Mouse (Mus musculus) hindbrain, embryonic 13.5 days (tissue): Measurements from ENCODE around the gene C1qtnf4. TPM values are rescaled to one million over a fixed set of nuclear protein-coding genes. Genes with fewer than 3 reads are reported as not detected.
A peak's percentile ranks its signal among the peaks of the same experiment; 100 is the strongest.
"Not testable (repeated sequence)": the region's sequence is repeated elsewhere in the genome, so short reads cannot be mapped to it uniquely, and the experiment has no call there.

Source experiments
- ATAC-seq: fragments of 200-750 bp; cut with Nextera tagmentation; 2 replicates; pipeline ENCODE4 v1.8.0; 2017; ENCODE audit warnings: moderate TSS enrichment; ENCODE audit not compliant: low FRiP score
- H3K27ac ChIP-seq: fragments of 300-500 bp; sonication (generic); 2 replicates; pipeline ENCODE4 v1.5.1; 2015; ENCODE audit warnings: inconsistent platforms, mild to moderate bottlenecking, moderate library complexity
- H3K27me3 ChIP-seq: fragments of 300-500 bp; sonication (generic); 2 replicates; pipeline ENCODE4 v1.6.1; 2015; ENCODE audit warnings: mild to moderate bottlenecking, inconsistent platforms
- H3K36me3 ChIP-seq: fragments of 300-500 bp; sonication (generic); 2 replicates; pipeline ENCODE4 v1.6.1; 2015; ENCODE audit warnings: mild to moderate bottlenecking, inconsistent platforms
- H3K4me1 ChIP-seq: fragments of 300-500 bp; sonication (generic); replicated peaks from 2 replicates; pipeline ENCODE4 v1.6.1; 2015; ENCODE audit warnings: inconsistent platforms
- H3K4me2 ChIP-seq: fragments of 300-500 bp; sonication (generic); 2 replicates; pipeline ENCODE4 v1.6.1; 2015; ENCODE audit warnings: inconsistent platforms, mild to moderate bottlenecking, moderate library complexity
- H3K4me3 ChIP-seq: fragments of 300-500 bp; sonication (generic); 2 replicates; pipeline ENCODE4 v1.5.1; 2015; ENCODE audit warnings: mild to moderate bottlenecking, inconsistent platforms
- H3K9ac ChIP-seq: fragments of 300-500 bp; sonication (generic); 2 replicates; pipeline ENCODE4 v1.6.1; 2015; ENCODE audit warnings: mild to moderate bottlenecking, inconsistent platforms
- H3K9me3 ChIP-seq: fragments of 300-500 bp; sonication (generic); 2 replicates; pipeline ENCODE4 v1.6.1; 2016; ENCODE audit warnings: inconsistent platforms
- WGBS: fragments of 180-500 bp; shearing (Covaris S2); methylation state at CpG from one replicate; pipeline ENCODE4 v1.1.7; 2015; 5-methylcytosine and 5-hydroxymethylcytosine counted together
- polyA plus RNA-seq: library from polyadenylated mRNA; unstranded; fragments of >200 nt; fragmentation: Nextera tagmentation; extraction: Ambion mirVana; gene quantifications from 2 replicates; pipeline ENCODE4 v1.2.1, GENCODE M21; 2015

The C1qtnf4 gene
- polyA plus RNA-seq, 1 experiment from 2014 or later, result 46.2 TPM

DNA sequence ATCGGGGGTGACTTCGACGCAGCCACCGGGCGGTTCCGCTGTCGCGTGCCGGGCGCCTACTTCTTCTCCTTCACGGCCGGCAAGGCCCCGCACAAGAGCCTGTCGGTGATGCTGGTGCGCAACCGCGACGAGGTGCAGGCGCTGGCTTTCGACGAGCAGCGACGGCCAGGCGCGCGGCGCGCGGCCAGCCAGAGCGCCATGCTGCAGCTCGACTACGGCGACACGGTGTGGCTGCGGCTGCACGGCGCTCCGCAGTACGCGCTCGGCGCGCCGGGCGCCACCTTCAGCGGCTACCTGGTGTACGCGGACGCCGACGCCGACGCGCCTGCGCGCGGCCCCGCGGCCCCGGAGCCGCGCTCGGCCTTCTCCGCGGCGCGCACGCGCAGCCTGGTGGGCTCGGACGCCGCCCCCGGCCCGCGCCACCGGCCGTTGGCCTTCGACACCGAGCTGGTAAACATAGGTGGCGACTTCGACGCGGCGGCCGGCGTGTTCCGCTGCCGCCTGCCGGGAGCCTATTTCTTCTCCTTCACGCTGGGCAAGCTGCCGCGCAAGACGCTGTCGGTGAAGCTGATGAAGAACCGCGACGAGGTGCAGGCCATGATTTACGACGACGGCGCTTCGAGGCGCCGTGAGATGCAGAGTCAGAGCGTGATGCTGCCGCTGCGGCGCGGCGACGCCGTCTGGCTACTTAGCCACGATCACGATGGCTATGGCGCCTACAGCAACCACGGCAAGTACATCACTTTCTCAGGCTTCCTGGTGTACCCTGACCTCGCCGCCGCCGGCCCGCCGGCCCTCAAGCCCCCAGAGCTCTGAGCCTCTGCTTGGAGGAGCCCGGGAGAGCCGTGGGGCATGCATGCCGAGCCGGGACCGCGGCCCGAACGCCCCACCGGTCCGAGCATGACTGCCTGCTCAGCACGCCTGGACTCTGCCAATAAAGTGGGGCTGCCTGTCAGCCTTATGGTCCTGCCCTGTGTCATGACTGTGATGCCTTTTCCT lies 4.2 kb downstream of the C1qtnf4 start:
- H3K9ac ChIP-seq, result peak overlapping the region; percentile 74
- peak overlapping the region; percentile 78 for H3K27ac ChIP-seq
- peak overlapping the region; percentile 66 for H3K4me2 ChIP-seq
- ATAC-seq, result peak; percentile 57
- peak overlapping the region; percentile 39 for H3K4me3 ChIP-seq
- H3K27me3 ChIP-seq, result peaks cover 51% of the 10 kb centered on the region
- H3K36me3 ChIP-seq, result peaks cover 32% of the 10 kb centered on the region
- H3K4me1 ChIP-seq, result peaks cover 46% of the 10 kb centered on the region
- 4% methylated on average over 113 of the region's 133 CpGs for WGBS
- no peaks in the 10 kb centered on the region for H3K9me3 ChIP-seq

DNA sequence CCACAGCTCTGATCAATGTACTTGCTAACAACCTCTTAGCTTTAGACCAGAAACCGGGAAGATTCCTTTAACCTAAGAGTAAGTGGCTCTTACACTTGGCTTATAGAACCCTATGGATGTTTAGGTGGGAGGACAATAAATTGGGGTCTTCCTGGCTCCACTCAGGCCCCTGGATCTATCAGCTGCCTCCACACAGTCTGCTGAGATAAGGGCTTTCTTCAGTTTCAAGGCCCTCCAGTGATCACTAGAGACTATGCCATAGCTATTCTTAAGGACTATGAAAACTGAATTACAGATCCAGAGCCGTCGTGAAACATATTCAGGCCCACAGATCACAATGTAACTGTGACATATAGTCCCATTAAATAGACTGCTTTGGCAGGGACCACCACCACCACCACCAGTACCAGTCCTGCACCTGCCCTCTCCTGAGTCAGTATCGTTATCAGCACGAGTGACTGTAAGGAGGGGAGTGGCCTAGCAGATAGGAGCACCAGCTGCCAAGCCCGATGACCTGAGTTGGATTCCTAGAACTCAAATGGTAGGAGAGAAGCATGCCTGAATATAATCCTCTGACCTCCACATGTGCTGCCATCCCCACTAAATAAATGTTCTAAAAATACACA lies 8.1 kb downstream of the C1qtnf4 start:
- WGBS, result 93% methylated on average over 6 of the region's 6 CpGs
- no peaks in the 10 kb centered on the region for H3K9me3 ChIP-seq
- no peak overlapping the region for H3K4me3 ChIP-seq
- no peak overlapping the region for H3K9ac ChIP-seq
- H3K36me3 ChIP-seq, result peaks cover 72% of the 10 kb centered on the region
- H3K4me2 ChIP-seq, result no peak overlapping the region
- H3K27me3 ChIP-seq, result peaks cover 19% of the 10 kb centered on the region
- H3K4me1 ChIP-seq, result peaks cover 22% of the 10 kb centered on the region
- H3K27ac ChIP-seq, result no peak overlapping the region
- ATAC-seq, result no peak

DNA sequence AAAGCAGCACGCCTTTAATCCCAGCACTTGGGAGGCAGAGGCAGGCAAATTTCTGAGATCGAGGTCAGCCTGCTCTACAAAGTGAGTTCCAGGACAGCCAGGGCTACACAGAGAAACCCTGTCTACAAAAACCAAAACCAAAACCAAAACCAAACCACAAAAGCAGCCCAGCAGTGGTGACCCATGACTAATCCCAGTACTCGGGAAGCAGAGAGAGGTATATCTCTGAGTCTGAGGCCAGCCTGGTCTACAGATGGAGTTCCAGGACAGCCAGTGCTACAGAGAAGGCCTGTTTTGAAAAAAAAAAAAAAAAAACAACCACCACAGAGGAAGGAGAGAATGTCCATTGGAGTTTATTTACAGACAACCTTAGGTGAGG lies 8.6 kb downstream of the C1qtnf4 start:
- not testable (repeated sequence) for H3K9ac ChIP-seq, H3K9me3 ChIP-seq, H3K4me2 ChIP-seq, ATAC-seq, H3K4me3 ChIP-seq, H3K27ac ChIP-seq
- H3K4me1 ChIP-seq, result peaks cover 18% of the 10 kb centered on the region
- WGBS, result 86% methylated on average over 3 of the region's 3 CpGs
- H3K27me3 ChIP-seq, result peaks cover 14% of the 10 kb centered on the region
- H3K36me3 ChIP-seq, result peaks cover 76% of the 10 kb centered on the region

DNA sequence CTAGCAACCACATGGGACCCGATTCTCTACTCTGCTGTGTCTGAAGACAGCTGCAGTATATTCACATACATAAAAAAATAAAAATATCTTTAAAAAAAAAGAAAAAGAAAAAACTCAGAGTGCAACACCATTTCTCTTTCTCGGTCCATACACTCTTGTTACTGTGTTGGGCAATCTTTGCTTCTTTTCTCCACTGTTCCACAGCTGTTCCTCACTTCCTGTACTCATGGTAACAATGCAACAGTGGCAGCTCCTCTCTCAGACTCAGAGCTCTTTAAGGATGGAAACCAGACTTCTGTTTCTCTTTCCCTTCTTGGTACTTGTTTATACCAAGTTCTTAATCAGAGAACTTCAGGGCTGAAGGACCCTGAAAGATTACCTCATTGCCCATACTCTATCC lies 17.7 kb downstream of the C1qtnf4 start:
- no peak for ATAC-seq
- H3K4me2 ChIP-seq, result peak overlapping the region; percentile 83
- peak overlapping the region; percentile 91 for H3K9ac ChIP-seq
- 81% methylated on average over 2 of the region's 2 CpGs for WGBS
- H3K4me3 ChIP-seq, result peak overlapping the region; percentile 90
- H3K4me1 ChIP-seq, result peaks cover 40% of the 10 kb centered on the region
- H3K27ac ChIP-seq, result peak overlapping the region; percentile 97; the same call in 1 of the 2 replicates
- H3K36me3 ChIP-seq, result peaks cover 44% of the 10 kb centered on the region
- no peaks in the 10 kb centered on the region for H3K27me3 ChIP-seq
- H3K9me3 ChIP-seq, result no peaks in the 10 kb centered on the region

DNA sequence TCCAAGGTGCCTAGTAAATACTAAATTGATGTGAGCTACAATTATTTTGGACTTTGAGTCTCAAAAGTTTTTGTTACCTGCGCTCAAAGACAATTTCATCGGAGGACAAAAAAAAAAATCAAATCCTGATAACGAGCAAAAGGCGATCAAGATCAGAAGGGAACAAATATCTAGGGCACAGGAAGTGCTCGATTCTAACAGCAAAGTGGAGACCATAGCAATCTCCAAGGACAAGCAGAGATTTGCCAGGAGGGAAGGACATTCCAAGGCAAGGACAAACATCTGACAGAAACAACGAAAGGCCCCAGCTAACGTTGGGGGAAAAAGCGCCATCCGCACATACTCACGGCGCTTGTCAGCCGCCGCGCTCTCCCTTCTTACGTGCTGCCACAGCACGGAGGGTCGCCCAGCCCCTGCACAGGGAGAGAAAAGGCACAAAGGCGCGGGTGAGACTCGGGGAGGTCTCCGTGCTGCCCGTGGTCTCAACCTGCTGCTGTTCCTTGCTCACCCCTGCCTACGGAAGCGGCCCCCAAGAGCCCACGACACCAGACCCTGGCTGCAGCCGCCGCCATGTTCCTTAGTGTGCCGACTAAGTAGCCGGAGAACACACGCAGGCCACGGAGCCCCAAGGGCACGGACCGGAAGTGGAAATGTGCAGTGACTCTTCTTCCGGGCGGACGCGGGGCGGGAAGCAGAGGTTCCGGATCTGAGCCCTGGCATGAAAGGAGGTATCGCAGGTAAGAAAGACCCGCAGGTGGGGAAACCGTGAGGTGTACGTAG lies 18.6 kb downstream of the C1qtnf4 start, which contains the start of the genes Kbtbd4 and Ndufs3:
Gene Kbtbd4 (plus strand): TSS at position 665 of the 780 bp plus-strand sequence.
Gene Ndufs3 (minus strand): TSS at position 752 of the 780 bp plus-strand sequence.
- Histone ChIP-seq H3K4me3 (peak within 1 kb of the TSS; percentile 90), H3K27ac (peak within 1 kb of the TSS; percentile 97), H3K9ac (peak within 1 kb of the TSS; percentile 91), H3K4me2 (peak within 1 kb of the TSS; percentile 83), H3K27me3 (no peaks in the 10 kb centered on the region), H3K9me3 (no peaks in the 10 kb centered on the region), H3K4me1 (peaks cover 40% of the 10 kb centered on the region), H3K36me3 (peaks cover 45% of the 10 kb centered on the region)
- ATAC-seq, result peak; percentile 92
- WGBS, result under 1% methylated on average over 42 of the region's 43 CpGs

DNA sequence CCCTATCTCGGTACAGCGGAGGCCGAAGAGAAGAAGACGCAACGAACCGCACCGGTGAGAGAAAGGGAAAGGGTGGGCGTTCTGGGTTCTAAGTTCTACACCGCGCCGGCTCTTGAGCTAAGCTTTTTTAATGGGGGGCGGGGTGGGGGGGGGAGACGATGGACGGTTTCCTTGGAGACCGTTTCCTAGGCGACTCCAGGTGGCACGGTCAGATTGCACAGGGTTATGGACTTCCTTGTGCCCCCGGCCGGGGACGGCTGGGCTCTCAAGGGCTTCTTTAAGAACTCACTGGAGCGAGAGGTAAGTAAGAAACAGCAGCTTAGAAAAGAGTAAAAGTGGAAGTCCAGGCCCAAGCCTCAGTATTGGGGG lies 19.2 kb downstream of the C1qtnf4 start:
- peak overlapping the region; percentile 83 for H3K4me2 ChIP-seq
- peak overlapping the region; percentile 91 for H3K9ac ChIP-seq
- peak; percentile 73 for ATAC-seq
- H3K27me3 ChIP-seq, result no peaks in the 10 kb centered on the region
- H3K27ac ChIP-seq, result peak overlapping the region; percentile 97
- peak overlapping the region; percentile 90 for H3K4me3 ChIP-seq
- WGBS, result 0% methylated on average over 21 of the region's 21 CpGs
- H3K9me3 ChIP-seq, result no peaks in the 10 kb centered on the region
- H3K4me1 ChIP-seq, result peaks cover 40% of the 10 kb centered on the region
- peaks cover 51% of the 10 kb centered on the region for H3K36me3 ChIP-seq

DNA sequence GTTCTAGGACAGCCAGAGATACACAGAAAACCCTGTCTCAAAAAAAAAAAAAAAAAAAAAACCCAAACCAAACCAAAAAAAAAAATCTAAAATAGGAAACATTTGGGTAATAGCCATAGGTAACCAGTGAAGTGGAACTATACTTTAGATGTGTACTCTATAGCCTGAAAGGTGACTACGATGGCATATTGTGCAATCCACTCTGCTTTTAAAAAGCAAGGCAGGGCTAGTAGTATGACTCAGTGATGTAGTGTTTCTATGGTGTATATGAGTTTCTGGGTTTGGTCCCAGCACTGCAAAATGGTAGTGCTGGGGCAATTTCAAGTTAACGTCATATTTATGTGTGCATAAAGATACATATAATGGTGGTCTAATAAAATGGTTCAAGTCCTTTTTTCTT lies 21.1 kb downstream of the C1qtnf4 start:
- H3K4me2 ChIP-seq, result no peak overlapping the region
- peaks cover 40% of the 10 kb centered on the region for H3K4me1 ChIP-seq
- no peak for ATAC-seq
- whole genome bisulfite sequencing, result 95% methylated on average over 2 of the region's 2 CpGs
- H3K27me3 ChIP-seq, result no peaks in the 10 kb centered on the region
- H3K9ac ChIP-seq, result no peak overlapping the region
- H3K4me3 ChIP-seq, result no peak overlapping the region
- H3K9me3 ChIP-seq, result no peaks in the 10 kb centered on the region
- H3K36me3 ChIP-seq, result peaks cover 57% of the 10 kb centered on the region
- no peak overlapping the region for H3K27ac ChIP-seq

DNA sequence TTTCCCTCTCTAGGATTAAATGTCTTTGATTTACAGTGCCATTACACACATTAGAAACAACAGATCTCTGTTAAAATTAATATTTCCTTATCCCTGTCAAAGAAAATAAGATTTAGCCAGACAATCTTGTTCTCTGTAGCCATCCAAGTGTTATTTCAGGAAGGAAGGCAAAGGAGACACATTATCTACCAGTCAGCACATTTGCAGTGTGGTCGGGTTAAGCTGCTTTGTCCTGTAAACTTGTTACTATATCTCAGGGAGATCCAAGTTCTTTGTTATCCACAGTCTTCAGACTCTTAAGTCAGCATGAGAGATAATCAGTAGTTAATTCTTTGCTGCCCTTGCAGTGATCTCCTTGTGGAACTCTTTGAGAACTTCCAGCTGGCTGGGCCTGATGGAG lies 25.2 kb downstream of the C1qtnf4 start:
- H3K27me3 ChIP-seq, result no peaks in the 10 kb centered on the region
- H3K27ac ChIP-seq, result no peak overlapping the region
- H3K36me3 ChIP-seq, result peaks cover 65% of the 10 kb centered on the region
- no peak overlapping the region for H3K9ac ChIP-seq
- H3K4me2 ChIP-seq, result no peak overlapping the region
- H3K4me3 ChIP-seq, result no peak overlapping the region
- H3K9me3 ChIP-seq, result no peaks in the 10 kb centered on the region
- peaks cover 38% of the 10 kb centered on the region for H3K4me1 ChIP-seq
- 89% methylated on average over 1 of the region's 1 CpGs for WGBS
- ATAC-seq, result no peak

DNA sequence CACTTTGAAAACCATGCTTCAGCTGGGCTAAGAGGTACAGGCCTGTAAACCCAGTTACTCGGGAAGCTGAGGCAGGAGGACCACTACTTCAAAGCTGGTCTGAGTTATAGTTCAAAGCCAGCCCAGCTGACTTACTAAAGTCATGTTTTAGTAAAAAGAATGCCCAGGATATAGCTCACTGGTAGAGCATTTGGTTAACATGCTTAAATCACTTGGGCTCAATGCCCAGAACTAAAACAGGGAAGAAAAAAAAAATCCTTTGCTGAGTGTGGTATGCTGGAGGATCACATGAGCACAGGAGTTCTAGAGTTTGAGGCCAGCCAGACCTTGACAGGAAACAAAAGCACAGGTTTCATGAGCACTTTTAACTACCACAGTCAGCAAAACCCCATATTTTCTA lies 26.0 kb downstream of the C1qtnf4 start:
- WGBS, result 94% methylated on average over 1 of the region's 1 CpGs

DNA sequence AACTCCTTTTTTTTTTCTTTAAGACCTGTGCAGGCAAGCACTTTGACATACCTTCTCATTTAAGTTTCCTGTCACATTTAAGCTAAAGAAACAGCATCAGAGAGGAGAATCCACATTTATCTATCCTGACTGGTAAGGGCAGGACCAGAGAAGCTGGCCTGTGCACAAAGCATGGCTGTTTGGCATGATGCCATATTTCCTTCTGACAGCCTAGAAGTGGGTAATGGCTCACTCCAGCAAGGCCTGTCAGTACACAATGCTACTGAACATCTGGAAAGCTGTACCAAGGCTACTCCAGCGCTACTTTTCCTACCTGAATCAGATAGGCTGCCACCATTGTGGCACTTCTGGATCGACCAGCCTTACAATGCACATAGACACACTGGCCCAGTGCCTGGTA lies 28.0 kb downstream of the C1qtnf4 start:
- peaks cover 41% of the 10 kb centered on the region for H3K4me1 ChIP-seq
- 93% methylated on average over 2 of the region's 2 CpGs for WGBS
- H3K27me3 ChIP-seq, result no peaks in the 10 kb centered on the region
- H3K27ac ChIP-seq, result 0 out of 2 replicates have a peak overlapping the region, but pooled peaks have one; percentile 1
- ATAC-seq, result no peak
- H3K4me2 ChIP-seq, result no peak overlapping the region
- H3K9ac ChIP-seq, result no peak overlapping the region
- peaks cover 49% of the 10 kb centered on the region for H3K36me3 ChIP-seq
- H3K9me3 ChIP-seq, result no peaks in the 10 kb centered on the region
- no peak overlapping the region for H3K4me3 ChIP-seq

More for the DNA sequence above, 26.0 kb downstream of the C1qtnf4 start:
- no peaks in the 10 kb centered on the region for H3K9me3 ChIP-seq
- H3K4me1 ChIP-seq, result peaks cover 38% of the 10 kb centered on the region
- no peak overlapping the region for H3K27ac ChIP-seq
- ATAC-seq, result no peak
- H3K4me2 ChIP-seq, result no peak overlapping the region
- peaks cover 61% of the 10 kb centered on the region for H3K36me3 ChIP-seq
- no peaks in the 10 kb centered on the region for H3K27me3 ChIP-seq
- no peak overlapping the region for H3K9ac ChIP-seq
- no peak overlapping the region for H3K4me3 ChIP-seq

DNA sequence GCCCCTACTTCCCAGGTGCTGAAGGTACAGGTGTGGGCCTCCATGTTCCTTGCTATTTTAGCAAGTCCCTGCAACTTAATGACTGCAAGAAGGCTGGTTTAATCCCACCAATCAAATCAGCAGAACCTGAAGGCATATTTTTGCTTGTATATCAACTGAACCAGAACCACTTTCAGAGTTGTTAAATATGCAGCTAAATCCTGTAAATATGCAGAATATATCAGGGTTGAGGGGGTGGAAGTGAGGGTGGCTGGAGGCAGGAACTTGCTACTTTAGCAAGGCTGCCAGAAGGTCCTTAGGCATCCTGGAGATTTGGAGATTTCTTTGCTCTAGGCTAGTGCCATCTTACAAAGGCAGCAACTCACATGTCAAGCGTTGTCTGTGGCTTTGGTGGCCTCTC lies 29.9 kb downstream of the C1qtnf4 start:
- H3K27me3 ChIP-seq, result no peaks in the 10 kb centered on the region
- H3K36me3 ChIP-seq, result peaks cover 30% of the 10 kb centered on the region
- ATAC-seq, result no peak
- peaks cover 41% of the 10 kb centered on the region for H3K4me1 ChIP-seq
- peak overlapping the region; percentile 73 for H3K4me2 ChIP-seq
- no peak overlapping the region for H3K27ac ChIP-seq
- H3K4me3 ChIP-seq, result no peak overlapping the region
- WGBS, result 59% methylated on average over 1 of the region's 1 CpGs
- H3K9me3 ChIP-seq, result no peaks in the 10 kb centered on the region
- H3K9ac ChIP-seq, result peak overlapping the region; percentile 44
